Mouse (Mus musculus) erythroblast, embryonic 14.5 days (primary cell): Measurements from ENCODE around the gene Spdye4c.

Experiments
- GATA1 ChIP-seq: IDR thresholded peaks from 2 replicates; pipeline ENCODE4 v1.6.1; 2012; ENCODE audit warnings: low read length, inconsistent platforms, mixed read lengths
- TAL1 ChIP-seq: IDR thresholded peaks from 3 replicates; pipeline ENCODE4 v1.6.1; 2012; ENCODE audit warnings: low read length, inconsistent platforms, mixed read lengths

GRCm38 (mm10) chr2:128611178-128611577 is 20.2 kb downstream of the Spdye4c start:
- no peak for TF ChIP-seq GATA1
- no peak for TF ChIP-seq TAL1
